Mouse (Mus musculus): ENCODE data around the gene Olfr43. TPM values are rescaled to one million over a fixed set of nuclear protein-coding genes. Genes with fewer than 3 reads are reported as not detected.

Gene Olfr43
- total RNA-seq (2021) (not detected), polyA plus RNA-seq (2012; rRNA removed) (not detected in 2 replicates)
- long read RNA-seq, result 0 reads

GRCm38 (mm10) chr11:74211279-74211678, at the start of gene Olfr43:
Gene Olfr43, minus strand, starts transcription at chr11:74211379.
- Histone ChIP-seq H3K4me3 (no peak within 1 kb of the TSS), H3K36me3 (ENCODE audit: control insufficient read depth, insufficient read depth, low read length) (no peaks in the 10 kb centered on the region), H3K27me3 (ENCODE audit: control insufficient read depth, insufficient read depth, low read length) (no peaks in the 10 kb centered on the region), H3K4me1 (ENCODE audit: control insufficient read depth, insufficient read depth, low read length) (no peaks in the 10 kb centered on the region), H3K9ac (ENCODE audit: low read depth, low read length) (no peak within 1 kb of the TSS), H3K79me2 (replicated peaks; ENCODE audit: control insufficient read depth, insufficient read depth, low read length) (no peaks in the 10 kb centered on the region), H3K27ac (no peak within 1 kb of the TSS)
- no peak for TF ChIP-seq EP300 (IDR thresholded peaks at IDR 0.05; ENCODE audit: insufficient read depth, low read depth, low read length)
- TF ChIP-seq POLR2A (IDR thresholded peaks at IDR 0.05; ENCODE audit: insufficient read depth, low read depth, low read length), result no peak
- TF ChIP-seq CTCF (IDR thresholded peaks at IDR 0.05), result no peak
- intact Hi-C loops (cut with DNase I), result no loop called here
- DNase-seq, result no peak
- 44% methylated on average over 1 of the region's 1 CpGs for WGBS

- Histone ChIP-seq H3K27me3 (ENCODE audit: control insufficient read depth, insufficient read depth, low read length) (no peaks in the 10 kb centered on the region), H3K27ac (no peak within 1 kb of the TSS), H3K9ac (ENCODE audit: low read depth, low read length) (no peak within 1 kb of the TSS), H3K36me3 (ENCODE audit: control insufficient read depth, insufficient read depth, low read length) (no peaks in the 10 kb centered on the region), H3K4me3 (no peak within 1 kb of the TSS), H3K4me1 (ENCODE audit: control insufficient read depth, insufficient read depth, low read length) (no peaks in the 10 kb centered on the region), H3K79me2 (replicated peaks; ENCODE audit: control insufficient read depth, insufficient read depth, low read length) (no peaks in the 10 kb centered on the region)
- DNase-seq, result no peak
- 25% methylated on average over 2 of the region's 2 CpGs for WGBS
- intact Hi-C loops (cut with DNase I), result no loop called here
- TF ChIP-seq CTCF (IDR thresholded peaks at IDR 0.05) (no peak), POLR2A (IDR thresholded peaks at IDR 0.05; ENCODE audit: insufficient read depth, low read depth, low read length) (no peak), EP300 (IDR thresholded peaks at IDR 0.05; ENCODE audit: insufficient read depth, low read depth, low read length) (no peak)
Measured at GRCm38 (mm10) chr11:74259508-74259907, 48.3 kb upstream of the Olfr43 start, which contains the start of gene Olfr406. Gene Olfr406, plus strand, starts transcription at chr11:74259808.

- no peak overlapping the region for H3K9ac ChIP-seq (ENCODE audit: low read depth, low read length)
- no peaks in the 10 kb centered on the region for H3K79me2 ChIP-seq (replicated peaks; ENCODE audit: control insufficient read depth, insufficient read depth, low read length)
- H3K36me3 ChIP-seq (ENCODE audit: control insufficient read depth, insufficient read depth, low read length), result no peaks in the 10 kb centered on the region
- no peak for TF ChIP-seq EP300 (IDR thresholded peaks at IDR 0.05; ENCODE audit: insufficient read depth, low read depth, low read length)
- TF ChIP-seq POLR2A (IDR thresholded peaks at IDR 0.05; ENCODE audit: insufficient read depth, low read depth, low read length), result no peak
- TF ChIP-seq CTCF (IDR thresholded peaks at IDR 0.05), result no peak
- no peak for DNase-seq
- no peak overlapping the region for H3K27ac ChIP-seq
- H3K4me3 ChIP-seq, result no peak overlapping the region
- WGBS, result 71% methylated on average over 3 of the region's 3 CpGs
- intact Hi-C loops (cut with DNase I), result no loop called here
- H3K4me1 ChIP-seq (ENCODE audit: control insufficient read depth, insufficient read depth, low read length), result no peaks in the 10 kb centered on the region
- H3K27me3 ChIP-seq (ENCODE audit: control insufficient read depth, insufficient read depth, low read length), result no peaks in the 10 kb centered on the region
Measured at GRCm38 (mm10) chr11:74241201-74241600, 30.0 kb upstream of the Olfr43 start.

- H3K27ac ChIP-seq, result no peak within 1 kb of the TSS
- no peaks in the 10 kb centered on the region for H3K27me3 ChIP-seq (ENCODE audit: control insufficient read depth, insufficient read depth, low read length)
- no peaks in the 10 kb centered on the region for H3K79me2 ChIP-seq (replicated peaks; ENCODE audit: control insufficient read depth, insufficient read depth, low read length)
- H3K4me1 ChIP-seq (ENCODE audit: control insufficient read depth, insufficient read depth, low read length), result no peaks in the 10 kb centered on the region
- H3K4me3 ChIP-seq, result no peak within 1 kb of the TSS
- no peaks in the 10 kb centered on the region for H3K36me3 ChIP-seq (ENCODE audit: control insufficient read depth, insufficient read depth, low read length)
- DNase-seq, result no peak
- intact Hi-C loops (cut with DNase I), result no loop called here
- no peak within 1 kb of the TSS for H3K9ac ChIP-seq (ENCODE audit: low read depth, low read length)
- TF ChIP-seq CTCF (IDR thresholded peaks at IDR 0.05) (no peak), EP300 (IDR thresholded peaks at IDR 0.05; ENCODE audit: insufficient read depth, low read depth, low read length) (no peak), POLR2A (IDR thresholded peaks at IDR 0.05; ENCODE audit: insufficient read depth, low read depth, low read length) (no peak)
Measured at GRCm38 (mm10) chr11:74185949-74186348, 25.2 kb downstream of the Olfr43 start, which contains the start of gene Olfr403. Gene Olfr403, plus strand, starts transcription at chr11:74186249.

- Histone ChIP-seq H3K9ac (ENCODE audit: low read depth, low read length) (no peak overlapping the region), H3K4me1 (ENCODE audit: control insufficient read depth, insufficient read depth, low read length) (no peaks in the 10 kb centered on the region), H3K27ac (no peak overlapping the region), H3K79me2 (replicated peaks; ENCODE audit: control insufficient read depth, insufficient read depth, low read length) (no peaks in the 10 kb centered on the region), H3K27me3 (ENCODE audit: control insufficient read depth, insufficient read depth, low read length) (no peaks in the 10 kb centered on the region), H3K4me3 (no peak overlapping the region), H3K36me3 (ENCODE audit: control insufficient read depth, insufficient read depth, low read length) (no peaks in the 10 kb centered on the region)
- intact Hi-C loops (cut with DNase I), result no loop called here
- no peak for DNase-seq
- no peak for TF ChIP-seq CTCF (IDR thresholded peaks at IDR 0.05)
- no peak for TF ChIP-seq EP300 (IDR thresholded peaks at IDR 0.05; ENCODE audit: insufficient read depth, low read depth, low read length)
- TF ChIP-seq POLR2A (IDR thresholded peaks at IDR 0.05; ENCODE audit: insufficient read depth, low read depth, low read length), result no peak
- WGBS, result 67% methylated on average over 4 of the region's 4 CpGs
Measured at GRCm38 (mm10) chr11:74183745-74184144, 27.4 kb downstream of the Olfr43 start.

- Histone ChIP-seq H3K27ac (no peak overlapping the region), H3K4me3 (no peak overlapping the region), H3K27me3 (ENCODE audit: control insufficient read depth, insufficient read depth, low read length) (no peaks in the 10 kb centered on the region), H3K79me2 (replicated peaks; ENCODE audit: control insufficient read depth, insufficient read depth, low read length) (no peaks in the 10 kb centered on the region), H3K36me3 (ENCODE audit: control insufficient read depth, insufficient read depth, low read length) (no peaks in the 10 kb centered on the region), H3K4me1 (ENCODE audit: control insufficient read depth, insufficient read depth, low read length) (no peaks in the 10 kb centered on the region), H3K9ac (ENCODE audit: low read depth, low read length) (no peak overlapping the region)
- no peak for DNase-seq
- intact Hi-C loops (cut with DNase I), result no loop called here
- TF ChIP-seq CTCF (IDR thresholded peaks at IDR 0.05) (no peak), POLR2A (IDR thresholded peaks at IDR 0.05; ENCODE audit: insufficient read depth, low read depth, low read length) (no peak), EP300 (IDR thresholded peaks at IDR 0.05; ENCODE audit: insufficient read depth, low read depth, low read length) (no peak)
- WGBS, result 67% methylated on average over 4 of the region's 4 CpGs
Measured at GRCm38 (mm10) chr11:74183168-74183567, 28.0 kb downstream of the Olfr43 start.

All from heart, adult 2 months (tissue).